Mouse (Mus musculus) MN1 (cell line): Measurements from ENCODE around the gene Keap1.
"Not testable (repeated sequence)": the region's sequence is repeated elsewhere in the genome, so short reads cannot be mapped to it uniquely, and the experiment has no call there.

Experiments
- DNase-seq: peaks from one replicate; pipeline ENCODE4 v3.0.0-alpha.2; 2016; ENCODE audit warnings: low spot score

Keap1 gene

DNA sequence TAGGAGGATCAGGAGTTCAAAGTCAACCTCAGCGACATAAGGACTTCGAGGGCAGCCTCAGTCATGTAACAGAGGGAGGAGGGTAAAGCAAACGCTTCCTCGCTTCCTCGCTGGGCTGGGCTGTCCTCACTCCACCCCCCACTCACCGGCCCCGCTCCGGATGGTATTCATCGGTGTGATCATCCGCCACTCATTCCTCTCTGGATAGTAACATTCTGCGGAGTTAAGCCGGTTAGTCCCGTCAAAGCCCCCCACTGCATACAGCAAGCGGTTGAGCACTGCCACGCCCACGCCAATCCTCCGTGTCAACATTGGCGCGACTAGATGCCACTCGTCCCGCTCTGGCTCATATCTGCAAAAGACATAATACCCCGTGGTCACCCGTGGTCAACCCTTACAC lies 7.6 kb downstream of the Keap1 start:
- DNase-seq: no peak

DNA sequence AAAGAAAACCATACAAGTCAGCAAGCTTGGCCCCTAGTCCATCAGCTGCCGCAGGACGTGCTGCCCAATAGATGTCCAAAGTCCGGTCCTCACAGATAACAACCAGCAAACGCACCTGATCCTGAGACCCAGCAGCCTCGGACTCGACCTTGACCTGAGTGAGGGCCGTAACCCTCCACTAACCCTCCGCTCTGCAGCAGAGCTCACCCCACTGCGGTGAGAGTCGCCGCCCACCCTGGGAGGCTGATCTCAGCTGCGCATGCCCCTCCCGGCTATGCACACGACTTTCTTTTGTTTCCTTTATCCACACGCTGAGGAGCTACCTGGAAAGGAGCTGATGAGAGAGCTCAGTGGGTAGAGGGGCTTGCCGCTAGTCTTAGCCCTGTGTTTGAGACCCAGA lies 11.8 kb downstream of the Keap1 start:
- no peak for DNase-seq

DNA sequence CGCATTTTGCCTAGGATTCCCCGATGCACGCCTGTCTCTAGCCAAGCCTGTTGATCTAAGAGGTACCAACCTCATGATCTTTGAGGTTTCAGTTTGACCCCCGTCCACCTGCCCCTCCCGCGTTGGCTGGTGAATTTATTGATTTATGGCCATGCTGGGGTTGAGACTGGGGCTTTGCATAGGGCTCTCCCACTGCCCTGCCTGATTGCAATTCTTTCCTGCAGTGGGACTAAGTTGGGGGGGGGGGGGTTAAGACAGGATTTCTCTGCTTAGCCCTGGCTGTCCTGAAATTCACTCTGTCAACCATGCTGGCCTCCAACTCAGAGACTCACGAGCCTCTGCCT lies 13.8 kb downstream of the Keap1 start:
- DNase-seq: no peak

DNA sequence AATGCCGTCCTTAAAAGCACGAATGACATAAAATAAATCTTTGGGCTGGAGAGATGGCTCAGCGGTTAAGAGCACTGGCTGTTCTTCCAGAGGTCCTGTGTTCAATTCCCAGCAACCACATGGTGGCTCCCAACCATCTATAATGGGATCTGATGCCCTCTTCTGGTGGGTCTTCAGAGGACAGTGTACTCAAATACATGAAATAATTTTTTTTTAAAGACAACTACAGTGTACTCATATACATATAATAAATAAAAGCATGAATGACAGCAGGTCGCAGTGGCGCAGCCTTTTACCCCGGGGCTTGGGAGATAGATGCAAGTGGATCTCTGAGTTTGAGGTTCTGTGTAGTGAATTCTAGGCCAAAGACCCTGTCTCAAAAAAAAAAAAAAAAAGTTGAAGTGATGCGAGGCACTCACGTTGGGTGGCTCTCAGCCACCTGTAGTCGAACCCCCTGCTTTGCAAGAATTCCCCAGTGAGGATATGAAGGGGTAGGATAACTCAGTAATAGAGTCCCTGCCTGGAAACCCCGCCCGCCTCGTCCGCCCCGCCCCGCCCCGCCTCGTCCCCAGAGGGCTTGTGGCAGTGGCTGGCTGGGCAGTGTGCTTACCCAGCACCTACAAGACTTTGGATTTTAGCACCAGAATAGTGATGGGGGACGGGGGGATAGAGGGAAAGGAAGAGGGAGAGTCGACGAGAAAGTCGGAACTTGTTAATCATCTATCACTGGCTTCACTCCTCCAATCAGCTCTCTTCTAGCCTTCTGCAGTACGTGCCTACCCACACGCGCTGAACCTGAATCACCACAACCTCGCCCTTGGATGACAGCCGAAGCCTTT lies 14.4 kb downstream of the Keap1 start:
- peak; percentile 9 for DNase-seq

- no peak for DNase-seq
Observed at GRCm38 (mm10) chr9:21223906-21224305, 15.3 kb downstream of the Keap1 start.

GRCm38 (mm10) chr9:21223490-21223889 lies 15.7 kb downstream of the Keap1 start:
- not testable (repeated sequence) for DNase-seq

GRCm38 (mm10) chr9:21221383-21221929 lies 17.7 kb downstream of the Keap1 start:
- DNase-seq: peak; percentile 82

DNA sequence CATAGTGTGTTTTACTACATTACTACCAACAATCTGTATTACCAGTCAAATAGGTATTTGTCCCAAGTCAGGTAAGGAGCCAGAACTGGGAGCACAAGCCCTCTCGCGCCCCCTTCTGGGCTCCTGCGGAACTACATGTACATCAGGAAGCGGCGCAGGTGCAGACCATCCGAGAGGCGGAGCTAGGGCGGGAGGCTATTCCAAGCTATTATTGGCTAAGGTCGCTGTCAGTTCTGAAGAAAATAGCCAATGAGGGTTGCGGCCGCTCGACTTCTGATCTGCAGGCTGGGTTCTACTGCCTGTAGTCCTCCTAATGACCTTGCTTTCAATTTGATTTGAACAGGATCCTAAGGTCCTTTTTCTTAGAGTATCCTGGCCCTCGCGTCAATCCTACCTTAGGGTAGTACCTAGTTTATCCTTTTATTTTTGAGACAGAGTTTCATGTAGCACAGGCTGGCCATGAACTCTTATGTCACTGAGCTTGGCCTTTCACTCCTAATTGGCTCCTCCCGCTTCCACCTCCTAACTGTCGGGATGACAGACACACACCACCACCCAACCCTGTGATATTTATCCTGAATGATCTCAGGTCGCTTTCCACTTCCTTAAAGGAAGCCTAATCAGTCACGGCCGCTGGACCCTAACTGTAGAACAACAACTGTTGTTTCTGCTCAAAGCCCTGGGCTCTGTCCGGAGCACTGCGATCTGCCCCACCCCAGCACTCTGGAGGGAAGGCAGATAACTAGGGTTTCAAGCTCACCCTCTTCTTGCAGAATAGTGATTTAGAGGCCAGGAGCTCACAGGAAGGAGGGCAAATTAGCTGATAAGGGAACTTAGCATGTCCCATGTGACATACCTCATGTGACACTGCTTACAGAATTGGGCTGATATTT lies 18.4 kb downstream of the Keap1 start:
- DNase-seq: peak; percentile 93

DNA sequence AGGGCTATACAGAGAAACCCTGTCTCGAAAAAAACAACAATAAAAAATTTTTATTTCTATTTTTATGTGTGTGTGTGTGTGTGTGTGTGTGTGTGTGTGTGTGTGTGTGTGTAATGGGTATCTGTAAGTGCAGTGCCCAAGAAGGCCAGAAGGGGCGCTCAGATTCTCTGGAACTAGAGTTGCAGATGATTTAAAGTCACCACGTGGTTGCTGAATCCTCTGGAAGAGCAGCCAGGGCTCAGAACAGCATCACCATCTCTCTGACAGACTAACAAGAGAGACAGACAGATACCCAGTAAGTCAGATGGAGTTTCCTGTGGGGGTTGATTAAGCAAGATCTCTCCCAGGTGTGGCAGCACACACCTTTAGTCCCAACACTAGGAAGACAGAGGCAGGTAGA lies 19.3 kb downstream of the Keap1 start:
- DNase-seq: no peak

DNA sequence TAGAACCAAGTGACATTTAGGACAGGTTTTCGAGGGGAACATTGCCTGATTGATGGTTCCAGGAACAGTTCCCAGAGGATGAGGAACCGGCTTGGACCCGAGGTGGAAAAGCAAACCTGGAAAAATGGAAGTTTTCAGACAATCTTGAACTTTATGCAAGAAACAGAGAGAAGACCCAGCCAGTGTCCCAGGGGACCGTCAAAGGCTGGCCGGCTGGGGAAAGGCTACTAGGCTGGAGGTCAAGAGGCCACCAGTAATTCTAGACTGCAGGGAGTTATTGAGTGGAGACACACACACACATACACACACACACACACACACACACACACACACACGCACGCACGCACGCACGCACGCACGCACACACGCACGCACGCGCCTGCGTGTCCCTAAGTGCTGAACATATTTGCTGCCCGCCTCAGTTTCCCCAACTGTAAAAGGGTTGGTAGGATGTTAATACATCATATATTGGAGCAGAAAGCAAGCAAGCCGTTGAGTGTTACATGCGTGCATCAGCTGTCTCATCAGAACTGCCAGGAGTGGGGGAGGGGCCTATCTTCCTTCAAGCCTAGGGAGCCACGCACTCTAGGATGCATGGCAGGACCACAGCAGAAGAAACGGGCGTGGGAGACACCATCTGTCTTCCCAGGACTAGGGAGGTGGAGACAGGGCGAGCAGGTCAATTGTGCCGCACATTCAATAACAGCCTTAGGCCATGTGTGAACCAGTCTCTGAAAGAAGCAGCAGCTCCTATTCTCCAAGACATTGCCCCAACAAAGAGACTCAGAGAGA lies 22.9 kb downstream of the Keap1 start:
- DNase-seq: peak; percentile 14

DNA sequence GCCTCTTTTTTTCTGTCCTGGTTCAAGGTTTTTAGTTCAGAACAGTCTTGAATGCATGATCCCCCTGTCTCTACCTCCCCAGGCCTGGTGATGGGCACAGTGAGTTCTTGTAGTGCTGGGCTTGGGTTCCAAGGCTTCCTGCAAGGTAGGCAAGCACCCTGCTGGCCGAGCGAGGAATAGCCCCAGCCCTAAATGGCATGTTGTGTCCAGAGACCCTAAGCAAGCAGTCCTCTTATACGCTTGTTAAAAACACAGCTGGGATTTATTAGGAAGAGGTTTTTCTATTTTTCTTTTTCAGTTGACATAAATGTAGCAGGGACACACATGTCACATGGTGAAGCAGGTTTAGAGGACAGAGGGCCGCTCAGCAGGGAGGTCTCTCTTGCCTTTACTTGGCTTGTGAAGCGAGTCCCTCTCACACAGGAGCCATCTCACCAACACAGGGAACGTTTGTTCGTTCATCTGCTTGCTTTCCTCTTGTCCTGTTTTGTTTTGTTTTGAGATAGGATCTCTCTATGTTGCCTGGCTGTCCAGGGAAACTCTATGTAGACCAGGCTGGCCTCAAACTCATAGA lies 25.5 kb downstream of the Keap1 start:
- no peak for DNase-seq

GRCm38 (mm10) chr9:21211624-21212023 lies 27.5 kb downstream of the Keap1 start:
- no peak for DNase-seq

DNA sequence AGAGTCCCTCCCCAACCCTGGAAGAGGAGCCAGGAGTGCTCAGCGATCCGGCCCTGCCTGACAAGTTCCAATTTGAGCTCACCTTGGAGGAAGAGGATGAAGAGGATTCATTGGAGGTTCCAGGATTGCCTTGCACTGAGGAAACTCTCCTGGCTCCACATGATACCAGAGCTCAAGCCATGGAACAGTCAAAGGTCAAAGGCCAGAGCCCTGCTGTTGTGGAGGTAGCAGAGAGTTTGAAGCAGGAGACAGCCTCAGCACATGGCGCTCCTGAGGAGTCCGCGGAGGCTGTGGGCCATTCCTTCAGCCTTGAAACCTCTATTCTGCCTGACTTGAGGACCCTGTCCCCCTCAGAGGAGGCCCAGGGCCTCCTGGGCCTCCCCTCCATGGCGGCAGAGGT lies 28.3 kb downstream of the Keap1 start:
- DNase-seq: no peak

DNA sequence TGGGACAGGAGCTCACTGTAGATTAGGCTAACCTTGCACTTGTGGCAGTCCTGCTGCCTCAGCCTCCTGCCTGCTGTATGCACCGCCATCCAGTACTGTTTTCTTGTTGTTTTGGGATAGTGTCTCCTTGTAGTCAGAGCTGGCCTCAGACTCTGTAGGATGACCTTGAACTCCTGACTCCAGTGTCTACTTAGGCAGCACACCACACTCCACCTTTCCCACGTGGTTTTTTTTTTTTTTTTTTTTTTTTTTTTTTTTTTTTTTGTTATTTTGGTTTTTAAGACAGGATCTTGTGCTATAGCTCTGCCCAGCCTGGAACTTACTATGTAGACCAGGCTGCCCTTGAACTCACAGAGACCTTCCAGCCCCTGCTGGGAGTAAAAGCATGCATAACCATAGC lies 30.5 kb downstream of the Keap1 start:
- DNase-seq: no peak

DNA sequence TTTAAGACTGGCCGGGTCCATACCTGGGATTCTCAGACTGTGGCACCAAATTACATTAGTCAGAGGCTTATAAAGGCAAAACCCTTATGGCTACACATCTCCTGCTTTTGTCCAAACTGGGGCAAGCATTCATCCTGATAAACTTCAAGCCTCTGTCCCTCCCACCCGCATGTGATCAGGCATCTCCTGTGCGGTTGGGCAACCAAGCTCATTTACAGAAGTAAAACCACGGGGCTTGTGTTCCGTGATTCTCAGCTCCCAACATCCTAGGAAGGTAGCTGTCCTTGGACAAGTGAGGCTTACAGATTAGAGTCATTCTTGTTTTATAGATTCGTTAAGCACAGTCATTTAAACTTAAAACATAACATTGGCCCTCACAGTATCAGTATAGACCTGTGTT lies 32.3 kb downstream of the Keap1 start:
- no peak for DNase-seq

DNA sequence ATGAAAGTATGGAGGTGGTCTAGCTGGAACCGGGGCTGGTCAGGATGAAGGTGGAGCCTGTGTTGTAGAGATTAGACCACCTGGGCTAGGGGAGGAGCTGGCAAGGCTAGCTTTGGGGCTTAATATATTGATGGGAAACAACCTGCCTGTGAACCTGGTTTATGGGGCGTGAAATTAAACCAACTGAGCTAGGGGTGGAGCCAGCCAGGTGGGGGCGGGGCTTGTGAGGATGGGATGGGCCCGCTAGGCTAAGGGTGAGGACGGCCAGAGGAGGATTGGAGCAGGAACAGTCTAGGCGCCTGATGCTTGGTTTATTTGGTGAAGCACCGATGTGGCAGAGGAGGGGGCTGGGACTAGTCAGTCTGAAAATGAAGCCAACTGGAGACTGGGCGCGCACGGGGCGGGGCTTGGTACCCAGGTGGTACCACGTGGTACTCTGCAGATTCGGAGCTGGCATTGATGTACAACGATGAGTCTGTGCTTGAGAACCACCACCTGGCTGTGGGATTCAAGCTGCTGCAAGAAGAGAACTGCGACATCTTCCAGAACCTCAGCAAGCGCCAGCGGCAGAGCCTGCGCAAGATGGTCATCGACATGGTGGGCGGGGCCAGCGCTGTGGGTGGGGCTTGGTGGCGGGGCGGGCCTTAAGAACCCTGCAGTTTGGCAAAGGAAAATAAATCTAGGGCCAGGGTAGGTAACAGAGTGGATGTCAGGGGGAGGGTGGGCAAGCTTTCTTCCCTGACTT lies 34.5 kb downstream of the Keap1 start:
- DNase-seq: no peak

- DNase-seq: no peak
Observed at GRCm38 (mm10) chr9:21204156-21204527, 35.0 kb downstream of the Keap1 start.

GRCm38 (mm10) chr9:21198960-21199359 lies 40.2 kb downstream of the Keap1 start:
- DNase-seq: no peak

- peak; percentile 14 for DNase-seq
Observed at GRCm38 (mm10) chr9:21197981-21198380, 41.2 kb downstream of the Keap1 start.

GRCm38 (mm10) chr9:21196521-21197433 lies 42.4 kb downstream of the Keap1 start:
- DNase-seq: no peak
